ENCODE assay signal across 12 mouse cellular contexts in genomic region chr5:112206543-112207255, GRCm38 (mm10). TPM values are rescaled to one million over a fixed set of nuclear protein-coding genes. Genes with fewer than 3 reads are reported as not detected.
A peak's percentile ranks its signal among the peaks of the same experiment; 100 is the strongest.
DNase-seq lines count a peak whose midpoint lies in the region; ATAC-seq and TF ChIP-seq lines count a peak whose summit lies in the region.
"Had no signal": no experiment of that assay in that cellular context is flagged by ENCODE, and none has a peak within 500 bp of the region (broad histone marks: within the 10 kb centered on the region; RNA-seq: fewer than 3 reads in every experiment).

No protein-coding gene starts in this region.

- no peaks in the 10 kb centered on the region for H3K9me3 ChIP-seq in kidney, postnatal 0 days (replicated peaks; ENCODE audit: low read length)
- no peaks in the 10 kb centered on the region for H3K9me3 ChIP-seq in ES-Bruce4 (replicated peaks; ENCODE audit: control insufficient read depth, insufficient read depth, low read length, poor library complexity, severe bottlenecking)
- no peaks in the 10 kb centered on the region for H3K9me3 ChIP-seq in hindbrain, postnatal 0 days (ENCODE audit: low read length)

- no peak overlapping the region for H3K9ac ChIP-seq in kidney, postnatal 0 days (ENCODE audit: low read depth, low read length)
- peak overlapping the region; percentile 13 for H3K9ac ChIP-seq in ES-Bruce4 (ENCODE audit: low read depth, poor library complexity, severe bottlenecking)
- H3K9ac ChIP-seq in hindbrain, postnatal 0 days (replicated peaks; ENCODE audit: low read length) = no peak overlapping the region

- no peak for TF ChIP-seq CTCF in kidney, postnatal 0 days (IDR thresholded peaks at IDR 0.05; ENCODE audit: low read depth)
- TF ChIP-seq CTCF in kidney, adult 2 months (conservative IDR thresholded peaks at IDR 0.05; ENCODE audit: insufficient read depth, insufficient read length, low read depth, low read length) = no peak
- TF ChIP-seq CTCF in ES-Bruce4 (IDR thresholded peaks at IDR 0.05; ENCODE audit: low read depth, low read length) = no peak
- no peak for TF ChIP-seq CTCF in hindbrain, postnatal 0 days (IDR thresholded peaks at IDR 0.05; ENCODE audit: low read depth)

- TF ChIP-seq EP300 in ES-Bruce4 (IDR thresholded peaks at IDR 0.05; ENCODE audit: insufficient read depth, low read depth, low read length) = no peak

- WGBS in kidney, postnatal 0 days = 15% methylated on average over 16 of the region's 16 CpGs
- 28% methylated on average over 16 of the region's 16 CpGs for WGBS in kidney, adult 2 months
- WGBS in hindbrain, postnatal 0 days = 36% methylated on average over 16 of the region's 16 CpGs

- H3K4me1 ChIP-seq in kidney, postnatal 0 days (replicated peaks; ENCODE audit: insufficient read depth, low read length) = 0 out of 2 replicates have a peak, but pooled peaks cover 3% of the 10 kb centered on the region
- no peaks in the 10 kb centered on the region for H3K4me1 ChIP-seq in kidney, adult 2 months (ENCODE audit: control insufficient read depth, insufficient read depth, low read length)
- peaks cover 5% of the 10 kb centered on the region for H3K4me1 ChIP-seq in ES-Bruce4 (ENCODE audit: control insufficient read depth, insufficient read depth, low read length)
- H3K4me1 ChIP-seq in hindbrain, postnatal 0 days (ENCODE audit: insufficient read depth, low read length) = no peaks in the 10 kb centered on the region

- TF ChIP-seq POLR2A in kidney, adult 2 months (IDR thresholded peaks at IDR 0.05; ENCODE audit: low read depth, low read length) = no peak
- TF ChIP-seq POLR2A in ES-Bruce4 (IDR thresholded peaks at IDR 0.05; ENCODE audit: insufficient read depth, low read length) = no peak

- H3K4me3 ChIP-seq in kidney, postnatal 0 days (replicated peaks; ENCODE audit: low read depth, low read length) = no peak overlapping the region
- H3K4me3 ChIP-seq in kidney, adult 2 months (ENCODE audit: insufficient read depth, low read depth, low read length) = no peak overlapping the region
- peak overlapping the region; percentile 12; the same call in 1 of the 2 replicates for H3K4me3 ChIP-seq in ES-Bruce4 (ENCODE audit: low read depth, low read length)
- no peak overlapping the region for H3K4me3 ChIP-seq in hindbrain, postnatal 0 days (ENCODE audit: low read length)

- DNase-seq in kidney, postnatal 0 days (ENCODE audit: low spot score) = no peak
- DNase-seq in kidney, adult 2 months = no peak
- peak; percentile 84 for DNase-seq in R1 (ENCODE audit: low read depth, low spot score)
- no peak for DNase-seq in hindbrain, postnatal 0 days (ENCODE audit: low spot score)
- DNase-seq: cerebellum, postnatal 25 days; gastrocnemius, postnatal 36 days; lung, adult 18-20 months had no signal

- peak overlapping the region; percentile 27; the same call in 1 of the 2 replicates for H3K4me2 ChIP-seq in kidney, postnatal 0 days (ENCODE audit: low read length)
- peak overlapping the region; percentile 8; the same call in 1 of the 2 replicates for H3K4me2 ChIP-seq in hindbrain, postnatal 0 days (ENCODE audit: low read depth, low read length)

- H3K36me3 ChIP-seq in kidney, postnatal 0 days (ENCODE audit: insufficient read depth, low read length) = no peaks in the 10 kb centered on the region
- no peaks in the 10 kb centered on the region for H3K36me3 ChIP-seq in kidney, adult 2 months (ENCODE audit: control insufficient read depth, insufficient read depth, low read length)
- H3K36me3 ChIP-seq in ES-Bruce4 (ENCODE audit: control insufficient read depth, insufficient read depth, low read length, poor library complexity, severe bottlenecking) = no peaks in the 10 kb centered on the region
- no peaks in the 10 kb centered on the region for H3K36me3 ChIP-seq in hindbrain, postnatal 0 days (ENCODE audit: insufficient read depth, low read length)
- H3K36me3 ChIP-seq: G1E had no signal

- no peak for ATAC-seq in kidney, postnatal 0 days (replicated peaks; ENCODE audit: low FRiP score, low read depth)
- ATAC-seq in hindbrain, postnatal 0 days = no peak
- no peak for ATAC-seq in activated CD4-positive, CD25-positive, alpha-beta regulatory T cell, adult 4 months
- no peak for ATAC-seq in megakaryocyte progenitor cell, adult 5-6 weeks (replicated peaks; ENCODE audit: poor library complexity)

- H3K27me3 ChIP-seq in kidney, postnatal 0 days (ENCODE audit: insufficient read depth, low read length) = no peaks in the 10 kb centered on the region
- H3K27me3 ChIP-seq in kidney, adult 2 months (replicated peaks; ENCODE audit: control insufficient read depth, insufficient read depth, low read length) = no peaks in the 10 kb centered on the region
- no peaks in the 10 kb centered on the region for H3K27me3 ChIP-seq in ES-Bruce4 (ENCODE audit: control insufficient read depth, insufficient read depth, low read length, poor library complexity, severe bottlenecking)
- H3K27me3 ChIP-seq in hindbrain, postnatal 0 days (ENCODE audit: insufficient read depth, low read length) = no peaks in the 10 kb centered on the region

- H3K27ac ChIP-seq in kidney, postnatal 0 days = no peak overlapping the region
- no peak overlapping the region for H3K27ac ChIP-seq in kidney, adult 2 months (ENCODE audit: insufficient read depth, low read depth, low read length)
- H3K27ac ChIP-seq in ES-Bruce4 (ENCODE audit: insufficient read depth, low read length) = peak overlapping the region; percentile 24
- H3K27ac ChIP-seq in hindbrain, postnatal 0 days = no peak overlapping the region

RNA-seq across cellular contexts. Expression of gene Cryba4, which starts 45.6 kb away (rescaled TPM):
- polyA plus RNA-seq in kidney, postnatal 0 days (2015; fragmentation: Nextera tagmentation; extraction: Ambion mirVana) = 0.58 and 0.64 TPM in 2 replicates
- 0.35 TPM in 1 of 2 replicates, not detected in the other for polyA plus RNA-seq in kidney, adult 2 months (2012; rRNA removed)
- polyA plus RNA-seq in ES-Bruce4 (2011; ENCODE audit: insufficient read depth, insufficient read length, low read depth, missing spikeins) = not detected in 2 replicates
- total RNA-seq in hindbrain, postnatal 0 days (2014; rRNA removed) = 0.26 and 1.8 TPM in 2 replicates
- polyA plus RNA-seq in hindbrain, postnatal 0 days (2015; fragmentation: Nextera tagmentation; extraction: Ambion mirVana) = 1.6 and 2.4 TPM in 2 replicates
- not detected for polyA plus RNA-seq in activated CD4-positive, CD25-positive, alpha-beta regulatory T cell, adult 4 months (2017; shearing (Covaris generic))
- total RNA-seq in megakaryocyte progenitor cell, adult 5-6 weeks (2015) = not detected in 2 replicates
- not detected in 2 replicates for total RNA-seq in megakaryocyte progenitor cell, adult 5-6 weeks (2017)
- total RNA-seq: hematopoietic stem cell, adult 5-6 weeks had no signal

RNA-seq across cellular contexts. Expression of gene Crybb1, which starts 48.9 kb away (rescaled TPM):
- 3.4 TPM in 2 replicates for polyA plus RNA-seq in kidney, postnatal 0 days (2015; fragmentation: Nextera tagmentation; extraction: Ambion mirVana)
- 0.14 TPM in 1 of 2 replicates, not detected in the other for polyA plus RNA-seq in kidney, adult 2 months (2012; rRNA removed)
- polyA plus RNA-seq in ES-Bruce4 (2011; ENCODE audit: insufficient read depth, insufficient read length, low read depth, missing spikeins) = not detected in 2 replicates
- total RNA-seq in hindbrain, postnatal 0 days (2014; rRNA removed) = 8.0 and 11.7 TPM in 2 replicates
- 14.2 and 14.6 TPM in 2 replicates for polyA plus RNA-seq in hindbrain, postnatal 0 days (2015; fragmentation: Nextera tagmentation; extraction: Ambion mirVana)
- polyA plus RNA-seq in activated CD4-positive, CD25-positive, alpha-beta regulatory T cell, adult 4 months (2017; shearing (Covaris generic)) = not detected
- total RNA-seq in megakaryocyte progenitor cell, adult 5-6 weeks (2015) = not detected in 2 replicates
- not detected in 2 replicates for total RNA-seq in megakaryocyte progenitor cell, adult 5-6 weeks (2017)
- total RNA-seq: G1E; hematopoietic stem cell, adult 5-6 weeks had no signal
- polyA plus RNA-seq: G1E had no signal
